Mouse (Mus musculus): ENCODE measurements around the gene Oxct2b. TPM values are rescaled to one million over a fixed set of nuclear protein-coding genes. Genes with fewer than 3 reads are reported as not detected.

Gene Oxct2b
- total and polyA plus RNA-seq, 3 experiments: not detected

DNA sequence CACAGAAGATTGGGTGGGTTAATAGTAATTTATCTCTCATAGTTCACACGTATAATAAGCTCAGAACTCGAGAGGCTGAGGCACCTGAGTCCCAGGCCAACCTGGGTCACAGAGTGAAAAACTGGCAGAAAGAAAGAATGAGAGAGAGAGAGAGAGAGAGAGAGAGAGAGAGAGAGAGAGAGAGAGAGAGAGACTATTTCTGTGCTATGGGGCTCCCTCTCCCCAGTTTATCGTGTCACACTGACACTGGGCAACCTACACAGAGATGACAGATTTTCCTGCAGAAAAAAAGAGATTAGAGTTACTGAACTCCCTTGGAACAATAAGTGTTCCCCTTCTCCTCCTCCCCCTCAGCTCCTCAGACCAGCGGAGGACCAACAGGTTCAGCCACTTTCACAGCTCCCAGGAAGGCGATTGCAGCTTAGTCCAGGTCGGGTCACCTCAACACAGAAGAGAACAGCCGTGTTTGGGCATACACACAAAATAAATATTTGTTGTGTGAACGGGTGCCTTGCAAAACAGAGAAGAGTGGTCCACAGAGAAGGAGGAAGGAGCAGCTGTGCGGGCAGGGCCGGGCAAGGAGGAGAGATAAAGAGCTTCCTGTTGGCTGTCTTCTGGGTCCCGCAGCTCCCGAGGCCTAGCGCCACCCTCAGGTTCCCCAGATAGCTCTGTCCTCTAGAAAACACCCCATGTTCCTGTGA is 44.6 kb upstream of the Oxct2b start:
- Histone ChIP-seq H3K36me3 (replicated peaks in 1 of 2; ENCODE audit: control insufficient read depth in 1 of 2, insufficient read depth in 1 of 2, low read length in 1 of 2) (no peaks in the 10 kb centered on the region), H3K4me2 (ENCODE audit: insufficient read depth, low read depth, poor library complexity, severe bottlenecking) (peak overlapping the region; percentile 8; the same call in 1 of the 2 replicates), H3K27ac (ENCODE audit: insufficient read depth, low read depth) (no peak overlapping the region), H3K9me3 (replicated peaks; ENCODE audit: low read length) (no peaks in the 10 kb centered on the region), H3K27me3 (replicated peaks) (peaks cover 30% of the 10 kb centered on the region), H3K79me2 (replicated peaks; ENCODE audit: control insufficient read depth, extremely low read depth, insufficient read depth, poor library complexity, severe bottlenecking) (no peaks in the 10 kb centered on the region), H3K9ac (ENCODE audit: insufficient read depth, low read depth) (no peak overlapping the region), H3K4me3 (replicated peaks in 1 of 3; ENCODE audit: low read depth in 2 of 3, low read length in 2 of 3, poor library complexity in 1 of 3) (no peak overlapping the region), H3K4me1 (ENCODE audit: control insufficient read depth in 1 of 2, insufficient read depth in 2 of 2) (peaks cover 0 to 3% of the 10 kb centered on the region in 2 experiments; a peak in 1 of 4 replicates)
- DNase-seq (ENCODE audit: extremely low read depth): peak; percentile 31
- in situ Hi-C loops (cut with MboI; ENCODE audit: low pct_ligation_motif_present, low pct_unique_long_range_greater_than_20kb, low sequenced_read_pairs) (no loop called here), dilution Hi-C loops (cut with MboI; ENCODE audit: extremely low pct_ligation_motif_present, extremely low pct_unique_long_range_greater_than_20kb, low sequenced_read_pairs) (no loop called here)
- TF ChIP-seq EP300 (IDR thresholded peaks at IDR 0.05; ENCODE audit: low read length): no peak
- peak; percentile 46 for TF ChIP-seq RAD21 (IDR thresholded peaks at IDR 0.05; ENCODE audit: low read depth, low read length)
- TF ChIP-seq SMC3 (IDR thresholded peaks at IDR 0.05; ENCODE audit: low read depth, low read length): peak; percentile 45; the same call in 1 of the 2 replicates
- no peak for TF ChIP-seq JUND (conservative IDR thresholded peaks at IDR 0.05; ENCODE audit: low read depth, low read length)
- no peak for TF ChIP-seq ZNF384 (IDR thresholded peaks at IDR 0.05; ENCODE audit: low read depth, low read length)
- TF ChIP-seq SIN3A (IDR thresholded peaks at IDR 0.05; ENCODE audit: low read length): no peak
- no peak for TF ChIP-seq MXI1 (IDR thresholded peaks at IDR 0.05; ENCODE audit: low read depth, low read length)
- TF ChIP-seq CTCF (conservative IDR thresholded peaks at IDR 0.05 in 1 of 2, IDR thresholded peaks at IDR 0.05 in 1 of 2; ENCODE audit: low read depth in 2 of 2, low read length in 2 of 2): peak in 1 of 2 experiments; percentile 68; a peak in 2 of 4 replicates
- no peak for TF ChIP-seq MAFK (IDR thresholded peaks at IDR 0.05; ENCODE audit: insufficient replicate concordance, low read length)
- peak; percentile 37; the same call in 1 of the 2 replicates for TF ChIP-seq ELF1 (IDR thresholded peaks at IDR 0.05; ENCODE audit: low read depth, low read length)
- no peak for TF ChIP-seq UBTF (IDR thresholded peaks at IDR 0.05; ENCODE audit: low read depth, low read length)

GRCm38 (mm10) chr4:123076928-123077327 is 39.1 kb upstream of the Oxct2b start:
- in situ Hi-C loops (cut with MboI; ENCODE audit: low pct_ligation_motif_present, low pct_unique_long_range_greater_than_20kb, low sequenced_read_pairs) (no loop called here), dilution Hi-C loops (cut with MboI; ENCODE audit: extremely low pct_ligation_motif_present, extremely low pct_unique_long_range_greater_than_20kb, low sequenced_read_pairs) (no loop called here)
- H3K79me2 ChIP-seq (replicated peaks; ENCODE audit: control insufficient read depth, extremely low read depth, insufficient read depth, poor library complexity, severe bottlenecking): no peaks in the 10 kb centered on the region
- H3K27ac ChIP-seq (ENCODE audit: insufficient read depth, low read depth): no peak overlapping the region
- no peaks in the 10 kb centered on the region for H3K9me3 ChIP-seq (replicated peaks; ENCODE audit: low read length)
- H3K4me2 ChIP-seq (ENCODE audit: insufficient read depth, low read depth, poor library complexity, severe bottlenecking): no peak overlapping the region
- TF ChIP-seq HCFC1 (IDR thresholded peaks at IDR 0.05; ENCODE audit: low read depth, low read length) (no peak), MAFK (IDR thresholded peaks at IDR 0.05; ENCODE audit: insufficient replicate concordance, low read length) (no peak), CTCF (conservative IDR thresholded peaks at IDR 0.05 in 1 of 2, IDR thresholded peaks at IDR 0.05 in 1 of 2; ENCODE audit: low read depth in 2 of 2, low read length in 2 of 2) (no peak), MAX (IDR thresholded peaks at IDR 0.05; ENCODE audit: low read length) (no peak), RCOR1 (conservative IDR thresholded peaks at IDR 0.05; ENCODE audit: low read depth, low read length) (no peak), CHD1 (IDR thresholded peaks at IDR 0.05; ENCODE audit: low read depth, low read length) (no peak), KAT2A (IDR thresholded peaks at IDR 0.05; ENCODE audit: insufficient replicate concordance, low read length) (no peak), USF1 (IDR thresholded peaks at IDR 0.05; ENCODE audit: low read depth, low read length) (no peak), EP300 (IDR thresholded peaks at IDR 0.05; ENCODE audit: low read length) (no peak), UBTF (IDR thresholded peaks at IDR 0.05; ENCODE audit: low read depth, low read length) (no peak), TBP (conservative IDR thresholded peaks at IDR 0.05; ENCODE audit: low read depth, low read length) (no peak), E2F4 (IDR thresholded peaks at IDR 0.05; ENCODE audit: insufficient replicate concordance, low read depth, low read length) (no peak), IRF4 (IDR thresholded peaks at IDR 0.05; ENCODE audit: low read depth, low read length) (no peak), JUND (conservative IDR thresholded peaks at IDR 0.05; ENCODE audit: low read depth, low read length) (no peak), GABPA (IDR thresholded peaks at IDR 0.05; ENCODE audit: insufficient replicate concordance, low read depth, low read length) (no peak), ELF1 (IDR thresholded peaks at IDR 0.05; ENCODE audit: low read depth, low read length) (no peak)
- no peak overlapping the region for H3K4me3 ChIP-seq (replicated peaks in 1 of 3; ENCODE audit: low read depth in 2 of 3, low read length in 2 of 3, poor library complexity in 1 of 3)
- H3K4me1 ChIP-seq (ENCODE audit: control insufficient read depth in 1 of 2, insufficient read depth in 2 of 2): no peaks in the 10 kb centered on the region
- no peak overlapping the region for H3K9ac ChIP-seq (ENCODE audit: insufficient read depth, low read depth)
- no peaks in the 10 kb centered on the region for H3K36me3 ChIP-seq (replicated peaks in 1 of 2; ENCODE audit: control insufficient read depth in 1 of 2, insufficient read depth in 1 of 2, low read length in 1 of 2)
- H3K27me3 ChIP-seq (replicated peaks): peaks cover 18% of the 10 kb centered on the region
- no peak for DNase-seq (ENCODE audit: extremely low read depth)

Data from CH12.LX (cell line).